Mouse (Mus musculus): ENCODE measurements around the gene Lpp.

GRCm38 (mm10) chr16:24569681-24570080 is 176.4 kb downstream of the Lpp start:
- TF ChIP-seq CTCF (IDR thresholded peaks at IDR 0.05; ENCODE audit: control insufficient read depth, insufficient read depth, low read length) (no peak), POLR2A (IDR thresholded peaks at IDR 0.05; ENCODE audit: borderline replicate concordance, control insufficient read depth, low read depth, low read length) (no peak)
